Mouse (Mus musculus) neutrophil, adult 83 days (primary cell): ENCODE measurements around the gene Gm20716. TPM values are rescaled to one million over a fixed set of nuclear protein-coding genes. Genes with fewer than 3 reads are reported as not detected.

Experiments
- total RNA-seq, 2 experiments: library from RNA; stranded (reverse); gene quantifications; one replicate each; pipeline ENCODE4 v1.2.4; 2023

Gm20716 gene
- 1 to 10 TPM; 2.8 to 4.4 TPM for total RNA-seq

GRCm38 (mm10) chr2:168230026-168230728, at the start of gene Gm20716, which contains the start of the genes Dpm1 and Mocs3:
TSS of gene Gm20716 (minus strand) at chr2:168230364.
TSS of gene Dpm1 (minus strand) at chr2:168230591.
TSS of gene Mocs3 (plus strand) at chr2:168230622.

GRCm38 (mm10) chr2:168206725-168207644, 23.2 kb downstream of the Gm20716 start, which contains the start of gene Adnp:
TSS of gene Adnp (minus strand) at chr2:168207112.

Other genes with a start within 250 kb of the Gm20716 start
- gene Ripor3, start 219.7 kb downstream of the Gm20716 start, total RNA-seq, result under 1 TPM in 1 of 2 experiments, not detected in 1; 0.72 TPM
- not detected for gene Pard6b, start 149.4 kb downstream of the Gm20716 start, total RNA-seq
- gene Adnp, start 23.3 kb downstream of the Gm20716 start, total RNA-seq, result 10 to 100 TPM; 53.3 to 56.5 TPM
- gene Dpm1, start 227 bp upstream of the Gm20716 start, total RNA-seq, result 10 to 100 TPM; 71.6 to 74.5 TPM
- 1 to 10 TPM; 4.8 to 6.1 TPM for gene Mocs3, start 258 bp upstream of the Gm20716 start, total RNA-seq
- gene Kcng1, start 51.4 kb upstream of the Gm20716 start, total RNA-seq, result not detected